Mouse (Mus musculus): ENCODE data around the gene Meox1. TPM values are rescaled to one million over a fixed set of nuclear protein-coding genes. Genes with fewer than 3 reads are reported as not detected.

The Meox1 gene
- total RNA-seq, 2 experiments from 2014 or later, result 0.71 to 0.74 TPM

GRCm38 (mm10) chr11:101830112-101830511 is 64.1 kb downstream of the Meox1 start:
- Histone ChIP-seq H3K4me3 (no peak overlapping the region), H3K27ac (no peak overlapping the region)
- no peak for DNase-seq (ENCODE audit: low spot score in 2 of 2)
- TF ChIP-seq CTCF (conservative IDR thresholded peaks at IDR 0.05), result no peak

GRCm38 (mm10) chr11:101828718-101829117 is 65.5 kb downstream of the Meox1 start:
- no peak for TF ChIP-seq CTCF (conservative IDR thresholded peaks at IDR 0.05)
- no peak overlapping the region for H3K27ac ChIP-seq
- no peak overlapping the region for H3K4me3 ChIP-seq
- DNase-seq (ENCODE audit: low spot score in 2 of 2), result no peak

Other genes with a start within 250 kb of the Meox1 start
- gene Arl4d, start 228.8 kb downstream of the Meox1 start, total RNA-seq (2021), result 10 to 100 TPM; 10.6 to 16.0 TPM
- 10 to 100 TPM; 33.2 to 38.4 TPM for gene Dhx8, start 161.5 kb downstream of the Meox1 start, total RNA-seq (2021)
- 10 to 100 TPM; 10.1 to 10.7 TPM for gene Etv4, start 109.0 kb downstream of the Meox1 start, total RNA-seq (2021)
- gene Sost, start 72.6 kb upstream of the Meox1 start, total RNA-seq (2021), result not detected
- not detected for gene Cfap97d1, start 89.9 kb upstream of the Meox1 start, total RNA-seq (2021)
- 100 to 1,000 TPM; 149 to 155 TPM for gene Dusp3, start 92.6 kb upstream of the Meox1 start, total RNA-seq (2021)
- 10 to 100 TPM; 88.3 to 94.4 TPM for gene Mpp3, start 134.1 kb upstream of the Meox1 start, total RNA-seq (2021)
- not detected for gene Cd300lg, start 147.1 kb upstream of the Meox1 start, total RNA-seq (2021)
- 100 to 1,000 TPM; 147 to 149 TPM for gene Mpp2, start 194.1 kb upstream of the Meox1 start, total RNA-seq (2021)
- not detected for gene Ppy, start 206.9 kb upstream of the Meox1 start, total RNA-seq (2021)
- not detected for gene Pyy, start 213.5 kb upstream of the Meox1 start, total RNA-seq (2021)